29 mouse cellular contexts compared by ENCODE assay signal in the genomic region with DNA sequence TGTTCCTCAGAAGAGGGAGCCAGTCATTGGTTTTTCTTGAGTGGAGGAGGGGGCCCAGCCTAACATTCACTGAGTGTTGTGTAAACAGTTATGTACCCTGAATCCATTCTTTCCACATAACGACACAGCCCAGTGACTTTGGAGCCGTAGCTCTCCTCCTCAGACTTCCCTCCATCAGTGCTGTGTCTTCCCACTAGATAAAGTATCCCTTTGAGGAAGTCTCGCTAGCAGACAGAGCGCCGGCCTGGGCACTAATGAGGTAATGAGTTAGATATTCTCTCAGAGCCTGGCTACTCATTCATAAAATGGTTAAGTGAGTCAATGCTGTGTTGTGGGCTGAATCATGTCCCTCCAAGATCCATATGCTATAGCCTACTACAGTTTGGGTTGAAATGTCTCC.
DNase-seq lines count a peak whose midpoint lies in the region; ATAC-seq lines count a peak whose summit lies in the region.
"Had no signal": no experiment of that assay in that cellular context is flagged by ENCODE, and none has a peak within 500 bp of the region (broad histone marks: within the 10 kb centered on the region; RNA-seq: fewer than 3 reads in every experiment).

No protein-coding gene starts in this region.

- DNase-seq in embryonic facial prominence, embryonic 10.5 days (ENCODE audit: low spot score), result no peak
- no peak for DNase-seq in liver, embryonic 13.5 days
- no peak for DNase-seq in ovary, postnatal 10 days (ENCODE audit: low spot score)
- no peak for DNase-seq in layer of hippocampus, adult 18-20 months (ENCODE audit: low spot score in 2 of 2)
- DNase-seq: adrenal gland, postnatal 10 days; cerebellum, adult 8-10 months; cerebellum, postnatal 36 days; embryo, embryonic 11 days; gastrocnemius, postnatal 14 days; left cerebral cortex, postnatal 4 days; lung, adult 2 months; lung, postnatal 10 days; midbrain, embryonic 14.5 days; right cerebral cortex, postnatal 25 days; thymus, postnatal 25 days had no signal

- H3K9ac ChIP-seq in embryonic facial prominence, embryonic 12.5 days, result no peak overlapping the region
- H3K9ac ChIP-seq in liver, embryonic 13.5 days, result no peak overlapping the region
- no peak overlapping the region for H3K9ac ChIP-seq in liver, embryonic 12.5 days
- no peak overlapping the region for H3K9ac ChIP-seq in kidney, embryonic 15.5 days
- H3K9ac ChIP-seq in midbrain, embryonic 15.5 days, result no peak overlapping the region
- H3K9ac ChIP-seq: forebrain, embryonic 12.5 days; heart, embryonic 12.5 days; hindbrain, embryonic 14.5 days; liver, embryonic 14.5 days; neural tube, embryonic 15.5 days had no signal

- H3K27ac ChIP-seq in embryonic facial prominence, embryonic 12.5 days, result no peak overlapping the region
- no peak overlapping the region for H3K27ac ChIP-seq in embryonic facial prominence, embryonic 10.5 days (replicated peaks)
- peak overlapping the region; percentile 34; the same call in 1 of the 2 replicates for H3K27ac ChIP-seq in liver, embryonic 13.5 days
- no peak overlapping the region for H3K27ac ChIP-seq in liver, embryonic 12.5 days
- H3K27ac ChIP-seq in kidney, embryonic 15.5 days, result 0 out of 2 replicates have a peak overlapping the region, but pooled peaks have one; percentile 45
- H3K27ac ChIP-seq in midbrain, embryonic 15.5 days, result no peak overlapping the region
- H3K27ac ChIP-seq: forebrain, embryonic 12.5 days; hindbrain, embryonic 14.5 days; kidney, postnatal 0 days; liver, embryonic 14.5 days; macrophage; neural tube, embryonic 15.5 days had no signal

- no peak overlapping the region for H3K4me2 ChIP-seq in embryonic facial prominence, embryonic 12.5 days (replicated peaks)
- H3K4me2 ChIP-seq in liver, embryonic 13.5 days, result no peak overlapping the region
- H3K4me2 ChIP-seq in liver, embryonic 12.5 days, result no peak overlapping the region
- H3K4me2 ChIP-seq in kidney, embryonic 15.5 days, result no peak overlapping the region
- H3K4me2 ChIP-seq in midbrain, embryonic 15.5 days, result no peak overlapping the region
- H3K4me2 ChIP-seq: forebrain, embryonic 12.5 days; heart, embryonic 12.5 days; hindbrain, embryonic 14.5 days; neural tube, embryonic 15.5 days had no signal

- no peaks in the 10 kb centered on the region for H3K9me3 ChIP-seq in embryonic facial prominence, embryonic 12.5 days
- H3K9me3 ChIP-seq in embryonic facial prominence, embryonic 10.5 days, result no peaks in the 10 kb centered on the region
- H3K9me3 ChIP-seq in liver, embryonic 13.5 days (replicated peaks), result no peaks in the 10 kb centered on the region
- no peaks in the 10 kb centered on the region for H3K9me3 ChIP-seq in liver, embryonic 12.5 days (replicated peaks)
- no peaks in the 10 kb centered on the region for H3K9me3 ChIP-seq in kidney, embryonic 15.5 days (replicated peaks)
- H3K9me3 ChIP-seq in midbrain, embryonic 15.5 days, result no peaks in the 10 kb centered on the region
- H3K9me3 ChIP-seq: forebrain, embryonic 12.5 days; heart, embryonic 12.5 days; neural tube, embryonic 15.5 days had no signal

- no peaks in the 10 kb centered on the region for H3K27me3 ChIP-seq in embryonic facial prominence, embryonic 12.5 days
- no peaks in the 10 kb centered on the region for H3K27me3 ChIP-seq in embryonic facial prominence, embryonic 10.5 days (replicated peaks; ENCODE audit: low read depth, poor library complexity, severe bottlenecking)
- no peaks in the 10 kb centered on the region for H3K27me3 ChIP-seq in liver, embryonic 13.5 days
- H3K27me3 ChIP-seq in liver, embryonic 12.5 days (replicated peaks), result no peaks in the 10 kb centered on the region
- H3K27me3 ChIP-seq in kidney, embryonic 15.5 days, result no peaks in the 10 kb centered on the region
- H3K27me3 ChIP-seq in midbrain, embryonic 15.5 days (replicated peaks), result no peaks in the 10 kb centered on the region
- H3K27me3 ChIP-seq: CH12.LX; forebrain, embryonic 12.5 days; heart, embryonic 12.5 days; neural tube, embryonic 15.5 days had no signal

- H3K4me1 ChIP-seq in embryonic facial prominence, embryonic 12.5 days, result no peaks in the 10 kb centered on the region
- no peaks in the 10 kb centered on the region for H3K4me1 ChIP-seq in embryonic facial prominence, embryonic 10.5 days
- H3K4me1 ChIP-seq in liver, embryonic 13.5 days (replicated peaks), result peaks cover 22% of the 10 kb centered on the region
- H3K4me1 ChIP-seq in liver, embryonic 12.5 days, result peaks cover 17% of the 10 kb centered on the region
- peaks cover 10% of the 10 kb centered on the region for H3K4me1 ChIP-seq in kidney, embryonic 15.5 days
- no peaks in the 10 kb centered on the region for H3K4me1 ChIP-seq in midbrain, embryonic 15.5 days
- H3K4me1 ChIP-seq: neural tube, embryonic 15.5 days had no signal

- H3K36me3 ChIP-seq in embryonic facial prominence, embryonic 12.5 days, result peaks cover 34% of the 10 kb centered on the region
- H3K36me3 ChIP-seq in embryonic facial prominence, embryonic 10.5 days (replicated peaks), result peaks cover 32% of the 10 kb centered on the region
- peaks cover 30% of the 10 kb centered on the region for H3K36me3 ChIP-seq in liver, embryonic 13.5 days
- peaks cover 42% of the 10 kb centered on the region for H3K36me3 ChIP-seq in liver, embryonic 12.5 days
- peaks cover 37% of the 10 kb centered on the region for H3K36me3 ChIP-seq in kidney, embryonic 15.5 days
- 0 out of 2 replicates have a peak, but pooled peaks cover 2% of the 10 kb centered on the region for H3K36me3 ChIP-seq in midbrain, embryonic 15.5 days (replicated peaks)

- H3K4me3 ChIP-seq in embryonic facial prominence, embryonic 12.5 days, result no peak overlapping the region
- no peak overlapping the region for H3K4me3 ChIP-seq in embryonic facial prominence, embryonic 10.5 days
- no peak overlapping the region for H3K4me3 ChIP-seq in liver, embryonic 13.5 days (replicated peaks)
- H3K4me3 ChIP-seq in liver, embryonic 12.5 days, result no peak overlapping the region
- no peak overlapping the region for H3K4me3 ChIP-seq in kidney, embryonic 15.5 days (replicated peaks)
- H3K4me3 ChIP-seq in midbrain, embryonic 15.5 days, result no peak overlapping the region
- H3K4me3 ChIP-seq: erythroblast, embryonic 14.5 days; forebrain, embryonic 12.5 days; heart, embryonic 12.5 days; neural tube, embryonic 15.5 days had no signal

- WGBS in embryonic facial prominence, embryonic 12.5 days, result 66% methylated on average over 5 of the region's 5 CpGs
- WGBS in embryonic facial prominence, embryonic 10.5 days, result 77% methylated on average over 5 of the region's 5 CpGs
- WGBS in liver, embryonic 13.5 days (ENCODE audit: insufficient replicate concordance), result 74% methylated on average over 5 of the region's 5 CpGs
- 75% methylated on average over 5 of the region's 5 CpGs for WGBS in liver, embryonic 12.5 days (ENCODE audit: insufficient replicate concordance)
- 47% methylated on average over 5 of the region's 5 CpGs for WGBS in kidney, embryonic 15.5 days
- 80% methylated on average over 5 of the region's 5 CpGs for WGBS in midbrain, embryonic 15.5 days

- 0 out of 2 replicates have a peak, but pooled peaks have one; percentile 52 for ATAC-seq in embryonic facial prominence, embryonic 12.5 days (ENCODE audit: insufficient number of reproducible peaks, insufficient read depth, low FRiP score, low TSS enrichment)
- no peak for ATAC-seq in liver, embryonic 13.5 days (ENCODE audit: low read depth)
- no peak for ATAC-seq in liver, embryonic 12.5 days
- peak; percentile 81 for ATAC-seq in kidney, embryonic 15.5 days (replicated peaks; ENCODE audit: low FRiP score)
- ATAC-seq in midbrain, embryonic 15.5 days (replicated peaks), result no peak
- ATAC-seq: inflammation-experienced regulatory T-cells, adult 6 months had no signal

Comparison
In these comparisons a context has a peak if more than half of its experiments do, and no peak if none do; other contexts are left out.
1. H3K27ac ChIP-seq: peak in liver, embryonic 13.5 days (single experiment) and kidney, embryonic 15.5 days (single experiment); none in embryonic facial prominence, embryonic 12.5 days (single experiment), embryonic facial prominence, embryonic 10.5 days (single experiment), liver, embryonic 12.5 days (single experiment) and midbrain, embryonic 15.5 days (single experiment).
2. ATAC-seq: peak in embryonic facial prominence, embryonic 12.5 days (single experiment) and kidney, embryonic 15.5 days (single experiment); none in liver, embryonic 13.5 days (single experiment), liver, embryonic 12.5 days (single experiment) and midbrain, embryonic 15.5 days (single experiment).